Mouse (Mus musculus): ENCODE measurements at regions not wholly inside any gene's neighbourhood (a gene's known extent, or its start where the extent isn't known, plus 50 kb on each side); places are given as distances from the start of the nearest gene placed in this dataset.
"Not testable (repeated sequence)": the region's sequence is repeated elsewhere in the genome, so short reads cannot be mapped to it uniquely, and the experiment has no call there.

DNA sequence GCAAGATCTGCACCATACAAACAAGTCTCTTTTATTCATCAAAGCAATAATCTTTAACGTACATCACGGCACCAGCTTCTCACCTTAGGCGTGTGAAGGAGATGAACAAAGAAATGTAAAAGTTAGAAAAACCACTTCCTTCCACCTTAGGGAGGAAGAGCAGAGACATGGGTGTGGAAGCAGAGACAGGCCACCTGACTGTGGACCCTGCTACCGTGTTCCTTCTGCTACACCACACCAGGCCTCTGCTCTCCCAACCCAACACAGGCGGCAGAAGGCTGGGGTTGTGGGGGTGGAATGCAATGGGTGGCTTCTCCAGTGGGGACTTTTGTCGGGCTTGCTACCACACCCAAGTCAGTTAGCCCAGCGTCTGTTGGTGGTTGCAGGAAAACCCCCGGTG, 540.2 kb upstream of the Gm10131 start:
- DNase-seq (ENCODE audit: low spot score in 2 of 2), result no peak

GRCm38 (mm10) chr8:34628221-34628620, 516.7 kb upstream of the Gm10131 start:
- DNase-seq (ENCODE audit: low spot score in 2 of 2), result not testable (repeated sequence)

DNA sequence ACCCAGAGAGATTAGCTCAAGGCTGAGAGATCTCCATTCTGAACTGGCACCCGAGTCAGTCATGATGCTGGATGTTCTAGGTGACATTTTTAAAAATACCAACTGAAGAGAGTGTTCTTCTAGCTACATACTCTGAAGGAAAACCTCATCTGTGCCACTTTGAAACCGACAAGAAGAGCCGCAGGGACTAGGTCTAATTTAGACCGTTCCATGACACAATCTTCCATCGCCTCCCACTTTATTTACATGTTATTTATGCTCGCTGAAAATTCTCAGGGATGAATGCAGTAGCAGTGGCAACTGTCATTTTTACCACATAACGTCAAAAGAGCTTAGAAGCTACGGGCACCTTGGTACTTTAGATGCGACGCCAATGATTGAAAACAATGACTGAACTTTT, 514.1 kb upstream of the Gm10131 start:
- DNase-seq (ENCODE audit: low spot score in 2 of 2), result no peak

GRCm38 (mm10) chr8:34623783-34624182, 512.2 kb upstream of the Gm10131 start:
- DNase-seq (ENCODE audit: low spot score in 2 of 2), result no peak

- no peak for DNase-seq (ENCODE audit: low spot score in 2 of 2)
Observed at GRCm38 (mm10) chr8:34622177-34623114, 510.9 kb upstream of the Gm10131 start.

DNA sequence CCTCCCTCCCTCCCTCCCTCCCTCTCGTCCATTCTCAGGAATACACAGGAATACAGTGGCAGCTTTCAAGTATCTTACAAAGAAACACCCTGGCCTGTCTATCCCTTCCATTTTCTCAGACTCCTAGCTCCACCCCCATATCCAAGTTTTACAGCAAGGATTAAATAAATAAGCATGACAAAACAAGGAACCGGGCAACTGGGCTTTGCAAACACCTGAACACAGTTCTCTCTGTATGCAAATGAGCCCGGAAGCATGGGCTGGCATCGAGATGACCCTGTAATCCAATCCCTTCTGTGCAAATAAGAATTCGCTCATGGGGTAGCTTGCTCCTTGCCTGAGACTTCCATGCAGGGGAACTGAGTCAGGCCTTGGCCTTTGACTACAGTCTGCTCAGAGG, 506.5 kb upstream of the Gm10131 start:
- DNase-seq (ENCODE audit: low spot score in 2 of 2), result no peak

DNA sequence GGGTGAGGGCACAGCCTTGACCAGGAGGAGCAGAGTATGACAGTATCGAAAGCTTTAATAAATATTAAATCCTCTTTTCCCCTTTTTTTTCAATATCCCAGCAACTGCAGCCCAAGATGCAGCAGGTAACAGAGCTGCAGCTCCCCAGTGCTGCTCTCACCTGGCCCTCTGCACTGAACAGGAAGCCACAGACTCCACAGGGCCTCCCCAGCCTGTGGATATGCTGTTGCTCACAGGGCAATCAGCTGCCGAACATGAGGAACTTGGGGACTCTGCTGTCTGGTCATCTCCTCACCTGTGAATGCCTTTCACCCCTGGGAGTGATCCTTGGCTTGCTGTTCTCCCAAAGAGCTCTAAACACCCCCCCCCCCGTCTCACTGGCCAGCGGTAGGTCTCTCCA, 503.4 kb upstream of the Gm10131 start:
- no peak for DNase-seq (ENCODE audit: low spot score in 2 of 2)

DNA sequence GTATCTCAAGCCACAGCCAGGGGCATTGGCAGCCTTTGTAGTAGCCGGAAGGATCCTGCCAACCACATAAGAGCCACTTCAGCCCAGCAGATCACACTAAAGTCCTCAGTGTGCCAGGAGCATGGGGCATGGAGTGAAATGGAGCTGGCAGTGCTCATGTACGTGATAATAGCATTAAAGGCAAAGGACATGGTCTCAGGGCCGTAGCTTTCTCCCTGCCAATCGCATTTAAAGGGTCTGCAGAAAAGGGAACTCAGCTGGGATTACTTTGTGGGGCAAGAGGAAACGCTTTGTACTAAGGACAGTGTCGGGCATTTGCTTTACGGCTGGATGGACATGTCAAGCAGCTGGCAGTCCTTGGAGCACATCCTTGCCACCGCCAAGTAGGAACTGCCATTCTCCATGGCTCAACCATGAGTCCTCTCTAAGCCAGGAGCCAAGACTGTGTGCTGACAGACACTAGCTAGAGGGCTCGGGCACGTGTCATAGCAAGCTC, 502.5 kb upstream of the Gm10131 start:
- DNase-seq (ENCODE audit: low spot score in 2 of 2), result no peak

DNA sequence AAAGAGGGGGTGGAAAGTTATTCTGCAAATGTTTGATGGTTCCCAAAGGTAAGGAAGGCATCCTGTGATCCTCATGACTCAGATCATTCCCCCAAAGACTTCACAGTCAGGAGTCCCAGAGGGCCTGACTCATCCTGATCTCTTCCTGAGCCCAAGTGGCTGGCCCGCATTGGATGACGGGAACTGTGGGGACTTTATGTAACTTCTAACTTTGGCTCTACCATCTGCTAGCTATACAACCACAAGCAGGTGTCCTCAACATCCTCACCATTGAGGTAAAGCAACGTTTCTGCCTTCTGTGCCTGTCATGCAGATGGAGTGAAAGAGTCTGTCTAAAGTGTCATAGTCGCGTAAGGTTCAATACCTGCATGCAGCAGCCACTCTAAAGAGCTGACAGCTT, 501.6 kb upstream of the Gm10131 start:
- DNase-seq (ENCODE audit: low spot score in 2 of 2), result no peak

DNA sequence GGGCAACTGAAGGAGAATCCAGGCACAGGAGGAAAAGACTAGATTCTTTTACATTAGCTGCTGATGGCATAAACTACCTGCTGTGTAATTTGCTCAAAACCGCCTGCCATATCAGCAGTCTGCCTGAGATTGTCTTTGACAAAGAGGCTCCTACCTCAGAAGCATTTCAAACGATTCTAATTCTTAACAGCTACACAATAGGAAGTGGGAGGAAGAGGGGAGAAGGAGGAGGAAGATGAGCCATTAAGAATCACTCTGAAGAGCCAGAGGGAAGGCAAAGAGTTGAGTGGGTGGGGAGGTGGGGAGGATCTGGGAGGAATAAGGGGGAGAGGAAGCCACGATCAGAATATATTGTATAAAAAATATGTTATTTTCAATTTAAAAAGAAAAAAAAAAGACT, 500.9 kb upstream of the Gm10131 start:
- DNase-seq (ENCODE audit: low spot score in 2 of 2), result no peak

DNA sequence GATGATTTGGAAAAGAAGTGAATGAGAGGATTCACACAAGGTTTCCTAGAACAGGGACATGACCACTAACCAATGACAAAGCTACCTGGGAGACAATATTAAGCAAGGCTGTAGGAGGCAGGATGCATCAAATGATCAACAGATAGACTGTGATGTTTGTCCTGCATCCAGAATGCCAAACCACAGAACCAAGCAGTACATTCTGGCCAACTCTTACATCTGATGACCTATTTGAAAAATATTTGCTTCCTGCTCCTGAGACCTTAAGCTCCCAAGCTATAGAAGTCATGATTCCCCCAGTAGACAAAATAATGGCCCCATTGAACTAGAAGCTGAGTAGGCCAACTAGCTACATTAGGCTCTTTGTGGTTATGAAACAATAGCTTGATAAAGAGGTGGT, 498.6 kb upstream of the Gm10131 start:
- DNase-seq (ENCODE audit: low spot score in 2 of 2), result no peak

DNA sequence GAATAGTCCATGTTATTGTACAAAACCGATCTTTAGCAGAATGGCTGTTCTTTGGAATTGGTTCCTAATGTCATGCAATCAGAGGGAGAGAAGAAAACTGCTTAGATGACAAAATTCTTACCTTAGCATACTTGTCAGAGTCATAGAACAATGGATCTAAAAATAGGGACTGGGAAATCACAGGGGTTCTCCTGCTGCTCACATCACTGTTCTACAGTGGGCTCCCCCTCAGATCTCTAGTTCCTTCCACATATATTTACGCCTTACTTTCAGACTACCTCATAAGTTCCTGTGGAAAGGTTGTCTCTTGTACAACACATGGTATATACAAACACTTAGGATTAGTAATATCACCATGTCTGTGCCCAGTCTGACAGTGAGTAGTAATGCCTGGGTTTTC, 495.9 kb upstream of the Gm10131 start:
- no peak for DNase-seq (ENCODE audit: low spot score in 2 of 2)

DNA sequence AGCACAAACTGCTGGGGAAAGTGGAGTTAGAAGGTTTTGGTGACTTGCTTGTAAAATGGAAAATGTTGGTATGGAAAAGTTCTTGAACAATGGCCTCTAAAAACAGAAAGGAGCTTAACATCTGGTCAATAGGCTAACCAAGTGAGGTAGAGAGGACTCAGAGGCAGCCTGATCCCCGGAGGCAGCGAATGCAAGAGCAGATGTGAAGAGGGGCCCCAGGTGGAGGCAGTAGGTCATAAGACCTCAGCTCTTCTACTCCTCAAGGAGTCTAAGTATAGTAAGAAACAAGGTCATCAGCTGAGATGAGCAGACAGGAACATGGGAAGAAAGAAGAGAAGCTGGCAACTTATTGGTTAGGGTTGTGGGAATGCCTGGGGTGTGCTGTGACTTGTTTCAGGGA, 493.5 kb upstream of the Gm10131 start:
- no peak for DNase-seq (ENCODE audit: low spot score in 2 of 2)

GRCm38 (mm10) chr8:34604581-34604980, 493.0 kb upstream of the Gm10131 start:
- no peak for DNase-seq (ENCODE audit: low spot score in 2 of 2)

GRCm38 (mm10) chr8:34601426-34601953, 490.0 kb upstream of the Gm10131 start:
- DNase-seq (ENCODE audit: low spot score in 2 of 2), result no peak

GRCm38 (mm10) chr8:34600880-34601279, 489.3 kb upstream of the Gm10131 start:
- DNase-seq (ENCODE audit: low spot score in 2 of 2), result no peak

GRCm38 (mm10) chr8:34596593-34596992, 485.1 kb upstream of the Gm10131 start:
- no peak for DNase-seq (ENCODE audit: low spot score in 2 of 2)

DNA sequence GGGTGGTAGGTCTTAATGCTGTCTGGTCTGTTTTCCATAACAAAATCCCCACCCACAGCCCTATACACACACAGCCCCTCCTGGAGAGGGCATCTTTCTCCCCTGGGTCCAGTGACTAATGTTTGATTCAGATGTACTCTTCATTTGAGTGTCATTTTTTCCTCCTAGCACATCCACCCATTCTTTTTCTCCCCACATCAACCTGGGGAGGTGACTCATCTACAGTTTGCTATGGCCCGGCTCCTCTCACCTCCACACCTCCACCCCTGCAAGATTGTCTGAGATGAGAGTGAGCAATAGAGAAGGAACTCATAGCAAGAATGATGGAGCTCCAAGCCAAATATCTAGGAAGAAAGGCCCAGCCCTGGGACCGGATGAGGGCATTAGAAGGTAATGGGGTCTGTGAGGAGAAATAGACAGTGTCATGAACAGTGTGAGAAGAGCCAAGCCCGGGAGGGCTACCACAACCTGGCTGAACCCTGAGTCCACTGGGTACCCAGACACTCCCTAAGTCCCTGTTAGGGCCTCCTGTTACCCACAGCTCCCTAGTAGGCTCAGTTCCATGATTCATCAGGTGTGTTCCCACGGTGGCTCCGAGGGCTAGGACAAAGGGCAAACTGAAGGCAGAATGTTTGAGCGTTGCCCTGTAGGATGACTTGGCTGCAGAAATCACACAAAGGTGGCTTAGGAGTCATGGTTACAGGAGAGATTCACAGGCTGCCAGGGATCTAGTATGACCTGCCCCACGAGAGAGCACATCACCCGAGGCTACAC, 479.6 kb upstream of the Gm10131 start:
- DNase-seq (ENCODE audit: low spot score in 2 of 2), result no peak

- DNase-seq (ENCODE audit: low spot score in 2 of 2), result no peak
Observed at GRCm38 (mm10) chr8:34578043-34578442, 466.5 kb upstream of the Gm10131 start.

DNA sequence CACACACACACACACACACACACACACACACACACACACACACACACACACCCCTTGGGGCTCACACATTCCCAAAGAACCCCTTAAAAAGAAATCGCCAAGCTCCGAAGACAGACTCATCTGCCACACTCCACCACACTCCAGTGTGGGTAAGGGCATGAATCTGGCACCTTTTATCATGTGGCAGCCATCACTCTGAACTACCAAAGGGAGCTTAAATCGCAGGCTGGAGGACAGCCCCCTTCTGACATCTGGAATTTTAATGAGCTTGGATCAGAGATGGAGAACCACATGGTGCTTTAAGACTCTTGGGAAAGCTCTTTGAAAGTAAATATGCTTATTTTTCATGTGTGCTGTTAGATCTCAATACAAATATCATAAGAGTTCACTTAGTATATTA, 462.5 kb upstream of the Gm10131 start:
- no peak for DNase-seq (ENCODE audit: low spot score in 2 of 2)

- no peak for DNase-seq (ENCODE audit: low spot score in 2 of 2)
Observed at GRCm38 (mm10) chr8:34573007-34573881, 461.7 kb upstream of the Gm10131 start.

DNA sequence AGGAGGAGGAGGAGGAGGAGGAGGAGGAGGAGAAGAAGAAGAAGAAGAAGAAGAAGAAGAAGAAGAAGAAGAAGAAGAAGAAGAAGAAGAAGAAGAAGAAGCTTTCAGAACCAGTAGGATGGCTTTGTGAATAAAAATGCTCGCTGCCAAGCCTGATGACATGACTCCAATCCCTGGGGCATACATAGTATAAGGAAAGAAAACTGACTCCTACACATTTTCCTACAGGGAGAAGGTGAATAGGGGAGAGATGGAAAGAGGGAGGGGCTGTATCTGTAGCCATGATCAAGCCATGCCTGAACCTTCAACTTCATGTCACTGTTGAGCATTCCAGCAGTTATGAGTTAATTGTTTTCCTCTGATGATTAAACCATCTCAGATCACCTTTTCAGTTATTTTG, 460.2 kb upstream of the Gm10131 start:
- no peak for DNase-seq (ENCODE audit: low spot score in 2 of 2)

Data from frontal cortex, postnatal 25 days (tissue).